Mouse (Mus musculus): ENCODE measurements at regions not wholly inside any gene's neighbourhood (a gene's known extent, or its start where the extent isn't known, plus 50 kb on each side); places are given as distances from the start of the nearest gene placed in this dataset.

DNA sequence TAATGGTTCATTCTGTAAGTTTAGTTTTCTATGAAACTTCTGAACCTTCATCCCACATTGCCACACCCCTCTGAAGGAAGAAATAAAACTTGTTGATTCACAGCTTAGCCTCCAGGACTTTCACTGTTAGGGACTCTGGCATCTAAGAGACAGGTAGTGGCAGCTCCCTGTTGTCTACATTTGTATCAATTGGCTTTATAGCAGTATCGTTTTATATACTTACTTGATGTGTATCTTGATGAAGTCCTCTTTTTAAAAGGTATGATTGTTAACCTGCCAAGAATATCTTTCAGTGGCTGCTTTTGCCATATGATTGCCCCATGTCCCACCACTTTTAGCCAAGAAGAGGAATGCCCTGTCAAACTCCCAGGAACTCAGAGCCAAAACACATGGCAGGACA is 1333.7 kb upstream of the 1700008P02Rik start:
- no peak overlapping the region for H3K27ac ChIP-seq
- no peaks in the 10 kb centered on the region for H3K4me1 ChIP-seq (replicated peaks; ENCODE audit: control insufficient read depth in 2 of 2, insufficient read depth in 2 of 2, low read length in 1 of 2)
- H3K27me3 ChIP-seq (ENCODE audit: control insufficient read depth, insufficient read depth, low read length), result no peaks in the 10 kb centered on the region
- 37% methylated on average over 1 of the region's 1 CpGs for WGBS (ENCODE audit: insufficient replicate concordance)
- DNase-seq (ENCODE audit: low read depth in 3 of 3, low spot score in 3 of 3), result no peak
- H3K9me3 ChIP-seq (ENCODE audit: control insufficient read depth, low read length), result no peaks in the 10 kb centered on the region
- TF ChIP-seq CTCF (IDR thresholded peaks at IDR 0.05; ENCODE audit: low read depth) (no peak), EP300 (IDR thresholded peaks at IDR 0.05; ENCODE audit: low read depth) (no peak)
- no peak overlapping the region for H3K4me3 ChIP-seq (ENCODE audit: insufficient read depth in 1 of 2, low read depth in 2 of 2, low read length in 2 of 2)
- H3K4me2 ChIP-seq (ENCODE audit: low read depth), result no peak overlapping the region
- H3K9ac ChIP-seq (replicated peaks), result no peak overlapping the region
- no peak for ATAC-seq (ENCODE audit: insufficient read depth)
- no peaks in the 10 kb centered on the region for H3K36me3 ChIP-seq (replicated peaks; ENCODE audit: control insufficient read depth, insufficient read depth, low read depth)

DNA sequence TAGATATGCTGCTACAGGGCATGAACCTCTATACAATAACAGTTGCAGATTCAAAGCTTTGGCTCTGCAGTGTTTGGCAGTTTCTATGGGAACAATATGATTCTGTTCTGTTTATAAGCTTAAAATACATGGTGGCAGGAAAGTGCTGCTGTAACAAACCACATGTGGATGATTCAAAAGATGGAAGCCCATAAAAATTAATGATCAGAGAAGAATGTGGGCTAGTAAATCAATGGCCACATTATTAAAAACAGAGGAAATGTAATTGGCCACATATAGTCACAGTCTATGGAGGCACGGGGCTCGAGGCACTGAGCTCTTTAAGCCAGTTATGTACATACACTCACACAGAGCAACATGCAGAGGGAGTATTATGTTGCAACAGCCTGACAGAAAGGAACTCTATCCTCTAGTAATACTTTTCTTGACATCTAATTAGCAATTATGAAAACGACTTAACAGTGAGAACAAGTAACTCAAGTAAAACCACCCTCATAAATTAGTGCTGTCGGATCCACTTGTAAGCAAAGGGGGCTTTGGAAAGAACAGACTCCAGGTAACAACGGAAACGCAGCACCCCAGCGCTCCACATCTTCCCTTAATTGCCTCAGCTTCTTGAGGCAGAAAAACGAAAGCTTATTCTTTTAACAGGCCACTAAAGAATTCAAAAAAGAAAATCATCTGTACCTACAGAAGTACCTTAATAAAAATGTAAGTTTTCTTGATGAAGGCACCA is 1323.6 kb upstream of the 1700008P02Rik start:
- WGBS (ENCODE audit: insufficient replicate concordance), result 45% methylated on average over 8 of the region's 8 CpGs
- no peak for DNase-seq (ENCODE audit: low read depth in 3 of 3, low spot score in 3 of 3)

More for the DNA sequence above, 1323.6 kb upstream of the 1700008P02Rik start:
- TF ChIP-seq CTCF (IDR thresholded peaks at IDR 0.05; ENCODE audit: low read depth), result no peak
- TF ChIP-seq EP300 (IDR thresholded peaks at IDR 0.05; ENCODE audit: low read depth), result no peak
- no peak for ATAC-seq (ENCODE audit: insufficient read depth)
- Histone ChIP-seq H3K9ac (replicated peaks) (no peak overlapping the region), H3K36me3 (replicated peaks; ENCODE audit: control insufficient read depth, insufficient read depth, low read depth) (no peaks in the 10 kb centered on the region), H3K27me3 (ENCODE audit: control insufficient read depth, insufficient read depth, low read length) (no peaks in the 10 kb centered on the region), H3K27ac (no peak overlapping the region), H3K4me2 (ENCODE audit: low read depth) (no peak overlapping the region), H3K9me3 (ENCODE audit: control insufficient read depth, low read length) (no peaks in the 10 kb centered on the region), H3K4me1 (replicated peaks; ENCODE audit: control insufficient read depth in 2 of 2, insufficient read depth in 2 of 2, low read length in 1 of 2) (no peaks in the 10 kb centered on the region), H3K4me3 (ENCODE audit: insufficient read depth in 1 of 2, low read depth in 2 of 2, low read length in 2 of 2) (no peak overlapping the region)
